Mouse (Mus musculus): ENCODE data around the gene Fam43b. TPM values are rescaled to one million over a fixed set of nuclear protein-coding genes. Genes with fewer than 3 reads are reported as not detected.
A peak's percentile ranks its signal among the peaks of the same experiment; 100 is the strongest.

Fam43b gene
- polyA plus RNA-seq, 1 experiment from 2014 or later: not detected

GRCm38 (mm10) chr4:138356551-138356950, 39.8 kb downstream of the Fam43b start:
- Histone ChIP-seq H3K9ac (ENCODE audit: low read depth, low read length) (no peak overlapping the region), H3K27ac (ENCODE audit: low read length) (no peak overlapping the region), H3K36me3 (ENCODE audit: control insufficient read depth, insufficient read depth, low read length) (no peaks in the 10 kb centered on the region), H3K4me2 (ENCODE audit: low read depth, low read length) (no peak overlapping the region), H3K9me3 (ENCODE audit: control insufficient read depth, low read length) (no peaks in the 10 kb centered on the region), H3K4me3 (ENCODE audit: low read length) (no peak overlapping the region), H3K4me1 (ENCODE audit: control insufficient read depth, insufficient read depth, low read length) (no peaks in the 10 kb centered on the region), H3K27me3 (replicated peaks; ENCODE audit: control insufficient read depth, insufficient read depth, low read length) (no peaks in the 10 kb centered on the region)
- no peak for ATAC-seq
- WGBS: 92% methylated on average over 12 of the region's 12 CpGs

DNA sequence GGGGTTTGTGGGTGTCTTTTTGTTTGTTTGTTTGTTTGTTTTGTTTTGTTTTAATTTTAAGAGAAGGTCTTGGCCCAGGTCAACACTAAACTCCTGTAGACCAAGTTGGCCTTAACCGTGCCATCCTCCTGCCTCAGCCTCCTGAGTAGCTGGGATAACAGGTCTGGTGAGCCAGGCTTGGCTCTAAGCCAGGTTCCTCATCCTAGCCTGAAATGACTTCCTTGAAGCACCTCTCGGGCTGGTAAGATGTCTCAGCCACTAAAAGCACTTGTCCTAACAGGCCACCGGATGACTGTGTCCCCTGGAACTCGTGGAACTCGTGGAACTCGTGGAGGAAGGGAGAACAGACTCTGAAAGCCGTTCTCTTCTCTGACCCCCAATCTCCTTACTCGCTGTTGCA, 40.2 kb downstream of the Fam43b start:
- 83% methylated on average over 8 of the region's 8 CpGs for WGBS
- Histone ChIP-seq H3K27ac (ENCODE audit: low read length) (no peak overlapping the region), H3K27me3 (replicated peaks; ENCODE audit: control insufficient read depth, insufficient read depth, low read length) (no peaks in the 10 kb centered on the region), H3K9ac (ENCODE audit: low read depth, low read length) (no peak overlapping the region), H3K4me1 (ENCODE audit: control insufficient read depth, insufficient read depth, low read length) (no peaks in the 10 kb centered on the region), H3K9me3 (ENCODE audit: control insufficient read depth, low read length) (no peaks in the 10 kb centered on the region), H3K36me3 (ENCODE audit: control insufficient read depth, insufficient read depth, low read length) (no peaks in the 10 kb centered on the region), H3K4me2 (ENCODE audit: low read depth, low read length) (no peak overlapping the region), H3K4me3 (ENCODE audit: low read length) (no peak overlapping the region)
- no peak for ATAC-seq

DNA sequence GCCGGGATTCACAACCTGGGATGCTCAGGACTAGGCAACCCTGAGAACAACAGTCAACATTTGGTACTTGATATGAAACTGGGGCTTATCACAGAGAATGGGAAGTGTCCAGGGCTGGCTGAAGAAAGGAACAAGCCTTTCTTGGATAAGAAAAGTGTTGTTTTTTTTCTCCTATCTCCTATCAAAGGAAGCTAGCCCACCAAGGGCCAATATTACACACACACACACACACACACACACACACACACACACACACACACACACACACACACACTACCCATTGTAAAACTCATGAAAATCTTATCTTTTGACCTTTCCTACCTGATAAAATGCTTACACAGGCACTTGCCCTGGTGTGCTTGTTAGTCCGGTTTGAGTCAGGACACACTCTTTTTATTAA, 40.8 kb downstream of the Fam43b start:
- 84% methylated on average over 2 of the region's 2 CpGs for WGBS
- Histone ChIP-seq H3K4me1 (ENCODE audit: control insufficient read depth, insufficient read depth, low read length) (no peaks in the 10 kb centered on the region), H3K27ac (ENCODE audit: low read length) (no peak overlapping the region), H3K4me3 (ENCODE audit: low read length) (no peak overlapping the region), H3K9me3 (ENCODE audit: control insufficient read depth, low read length) (no peaks in the 10 kb centered on the region), H3K27me3 (replicated peaks; ENCODE audit: control insufficient read depth, insufficient read depth, low read length) (no peaks in the 10 kb centered on the region), H3K36me3 (ENCODE audit: control insufficient read depth, insufficient read depth, low read length) (no peaks in the 10 kb centered on the region), H3K9ac (ENCODE audit: low read depth, low read length) (no peak overlapping the region), H3K4me2 (ENCODE audit: low read depth, low read length) (no peak overlapping the region)
- ATAC-seq: no peak

- Histone ChIP-seq H3K4me1 (ENCODE audit: control insufficient read depth, insufficient read depth, low read length) (no peaks in the 10 kb centered on the region), H3K27ac (ENCODE audit: low read length) (no peak overlapping the region), H3K36me3 (ENCODE audit: control insufficient read depth, insufficient read depth, low read length) (no peaks in the 10 kb centered on the region), H3K4me3 (ENCODE audit: low read length) (no peak overlapping the region), H3K9me3 (ENCODE audit: control insufficient read depth, low read length) (no peaks in the 10 kb centered on the region), H3K4me2 (ENCODE audit: low read depth, low read length) (no peak overlapping the region), H3K27me3 (replicated peaks; ENCODE audit: control insufficient read depth, insufficient read depth, low read length) (no peaks in the 10 kb centered on the region), H3K9ac (ENCODE audit: low read depth, low read length) (no peak overlapping the region)
- 75% methylated on average over 10 of the region's 10 CpGs for WGBS
- ATAC-seq: peak; percentile 46; the same call in 1 of the 2 replicates
Observed at GRCm38 (mm10) chr4:138353438-138354171, 42.7 kb downstream of the Fam43b start.

DNA sequence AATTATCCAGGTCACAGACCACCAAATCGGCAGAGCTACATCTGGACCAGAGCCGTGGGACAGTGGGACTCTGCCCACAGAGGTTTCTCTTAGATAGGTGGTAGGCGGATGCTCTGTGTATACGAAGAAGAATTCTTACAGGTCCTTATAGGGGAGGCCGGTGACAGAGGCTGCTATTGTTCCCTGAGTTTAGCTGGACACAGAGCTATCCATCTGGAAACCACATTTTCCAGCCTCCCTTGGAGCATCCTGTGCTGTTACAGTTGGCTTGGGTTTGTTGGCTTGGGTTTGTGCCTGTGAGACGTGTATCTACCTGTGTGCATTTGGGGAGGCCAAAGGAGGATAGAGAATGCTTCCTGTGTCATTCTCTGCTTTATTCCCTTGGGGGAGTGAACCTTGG, 43.6 kb downstream of the Fam43b start:
- no peaks in the 10 kb centered on the region for H3K4me1 ChIP-seq (ENCODE audit: control insufficient read depth, insufficient read depth, low read length)
- WGBS: 88% methylated on average over 6 of the region's 6 CpGs

DNA sequence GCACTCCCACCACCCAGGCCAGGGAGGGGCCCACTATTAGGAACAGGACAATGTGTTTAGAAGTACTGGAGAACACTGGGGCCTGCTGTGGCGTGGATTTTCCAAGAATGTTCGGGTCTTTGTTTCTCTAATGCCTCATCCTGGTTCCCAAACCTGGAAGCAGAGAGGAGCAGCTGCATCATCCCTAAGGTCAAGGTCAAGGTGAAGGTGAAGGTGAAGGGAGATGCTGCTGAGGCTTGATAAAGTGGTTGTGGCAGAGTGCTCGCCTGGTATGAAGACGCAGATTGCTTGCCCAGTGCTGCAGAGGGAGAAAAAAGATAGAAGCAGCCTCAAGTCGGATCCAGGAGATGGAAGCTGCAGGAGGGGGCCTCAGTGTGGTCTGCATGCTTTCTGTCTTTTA, 44.5 kb downstream of the Fam43b start:
- H3K4me2 ChIP-seq (ENCODE audit: low read depth, low read length): no peak overlapping the region
- WGBS: 82% methylated on average over 5 of the region's 5 CpGs

More for the DNA sequence above, 43.6 kb downstream of the Fam43b start:
- ATAC-seq: no peak
- Histone ChIP-seq H3K27ac (ENCODE audit: low read length) (no peak overlapping the region), H3K36me3 (ENCODE audit: control insufficient read depth, insufficient read depth, low read length) (no peaks in the 10 kb centered on the region), H3K9ac (ENCODE audit: low read depth, low read length) (no peak overlapping the region), H3K9me3 (ENCODE audit: control insufficient read depth, low read length) (no peaks in the 10 kb centered on the region), H3K4me3 (ENCODE audit: low read length) (no peak overlapping the region), H3K27me3 (replicated peaks; ENCODE audit: control insufficient read depth, insufficient read depth, low read length) (no peaks in the 10 kb centered on the region), H3K4me2 (ENCODE audit: low read depth, low read length) (no peak overlapping the region)

DNA sequence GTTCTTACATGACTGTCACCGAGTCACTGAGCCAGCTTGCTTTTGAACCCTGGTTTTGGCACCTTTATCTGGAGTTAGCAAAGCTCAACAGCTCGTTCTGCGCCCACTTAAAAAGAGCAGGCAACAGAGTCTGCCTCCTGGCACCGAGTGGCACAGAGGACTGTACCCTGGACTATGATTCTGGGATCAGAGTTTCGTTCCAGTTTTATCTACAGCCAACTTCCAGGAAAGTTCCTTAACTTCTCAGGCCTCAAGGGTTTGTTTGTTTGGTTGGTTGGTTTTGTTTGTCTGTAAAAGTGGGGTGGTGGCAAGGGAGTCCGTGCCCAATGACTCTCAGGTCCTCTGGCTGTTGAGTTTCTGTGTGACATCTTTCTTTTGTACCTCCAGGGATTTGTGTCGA, 47.6 kb downstream of the Fam43b start:
- no peak overlapping the region for H3K27ac ChIP-seq (ENCODE audit: low read length)
- H3K9me3 ChIP-seq (ENCODE audit: control insufficient read depth, low read length): no peaks in the 10 kb centered on the region
- no peaks in the 10 kb centered on the region for H3K27me3 ChIP-seq (replicated peaks; ENCODE audit: control insufficient read depth, insufficient read depth, low read length)
- no peak overlapping the region for H3K9ac ChIP-seq (ENCODE audit: low read depth, low read length)
- ATAC-seq: no peak
- H3K4me3 ChIP-seq (ENCODE audit: low read length): no peak overlapping the region
- H3K36me3 ChIP-seq (ENCODE audit: control insufficient read depth, insufficient read depth, low read length): no peaks in the 10 kb centered on the region
- H3K4me2 ChIP-seq (ENCODE audit: low read depth, low read length): no peak overlapping the region
- WGBS: 78% methylated on average over 7 of the region's 7 CpGs
- no peaks in the 10 kb centered on the region for H3K4me1 ChIP-seq (ENCODE audit: control insufficient read depth, insufficient read depth, low read length)

More for the DNA sequence above, 44.5 kb downstream of the Fam43b start:
- Histone ChIP-seq H3K9ac (ENCODE audit: low read depth, low read length) (no peak overlapping the region), H3K4me1 (ENCODE audit: control insufficient read depth, insufficient read depth, low read length) (no peaks in the 10 kb centered on the region), H3K36me3 (ENCODE audit: control insufficient read depth, insufficient read depth, low read length) (no peaks in the 10 kb centered on the region), H3K4me3 (ENCODE audit: low read length) (no peak overlapping the region), H3K27me3 (replicated peaks; ENCODE audit: control insufficient read depth, insufficient read depth, low read length) (no peaks in the 10 kb centered on the region), H3K27ac (ENCODE audit: low read length) (no peak overlapping the region), H3K9me3 (ENCODE audit: control insufficient read depth, low read length) (no peaks in the 10 kb centered on the region)
- ATAC-seq: no peak

DNA sequence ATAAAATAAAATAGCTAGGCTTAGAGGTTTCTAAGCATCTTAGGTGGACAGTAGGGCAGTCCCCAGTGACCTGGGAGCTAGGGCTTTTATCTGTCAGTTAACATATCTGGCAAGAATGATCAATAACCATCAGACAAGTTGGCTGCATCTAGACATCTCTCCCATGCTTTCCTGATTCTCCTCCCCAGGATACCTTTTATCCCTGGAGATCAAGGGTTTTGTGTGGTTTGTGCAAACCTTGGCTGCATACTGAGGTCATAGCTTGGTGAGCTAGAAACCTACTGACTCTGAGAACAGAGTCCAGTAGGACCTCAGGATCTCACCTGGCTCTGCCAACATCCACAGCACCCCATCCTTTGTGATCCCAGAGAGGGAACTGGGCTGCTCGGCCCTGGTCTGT, 49.0 kb downstream of the Fam43b start:
- Histone ChIP-seq H3K4me2 (ENCODE audit: low read depth, low read length) (no peak overlapping the region), H3K9me3 (ENCODE audit: control insufficient read depth, low read length) (no peaks in the 10 kb centered on the region), H3K27me3 (replicated peaks; ENCODE audit: control insufficient read depth, insufficient read depth, low read length) (no peaks in the 10 kb centered on the region), H3K27ac (ENCODE audit: low read length) (no peak overlapping the region), H3K36me3 (ENCODE audit: control insufficient read depth, insufficient read depth, low read length) (no peaks in the 10 kb centered on the region), H3K9ac (ENCODE audit: low read depth, low read length) (no peak overlapping the region), H3K4me3 (ENCODE audit: low read length) (no peak overlapping the region), H3K4me1 (ENCODE audit: control insufficient read depth, insufficient read depth, low read length) (peaks cover 9% of the 10 kb centered on the region; the same call in 1 of the 2 replicates)
- ATAC-seq: no peak
- 81% methylated on average over 1 of the region's 1 CpGs for WGBS

GRCm38 (mm10) chr4:138344891-138345545, 51.3 kb downstream of the Fam43b start:
- Histone ChIP-seq H3K4me3 (ENCODE audit: low read length) (no peak overlapping the region), H3K27ac (ENCODE audit: low read length) (no peak overlapping the region), H3K27me3 (replicated peaks; ENCODE audit: control insufficient read depth, insufficient read depth, low read length) (no peaks in the 10 kb centered on the region), H3K4me1 (ENCODE audit: control insufficient read depth, insufficient read depth, low read length) (peaks cover 11% of the 10 kb centered on the region; the same call in 1 of the 2 replicates), H3K36me3 (ENCODE audit: control insufficient read depth, insufficient read depth, low read length) (no peaks in the 10 kb centered on the region), H3K9ac (ENCODE audit: low read depth, low read length) (no peak overlapping the region), H3K9me3 (ENCODE audit: control insufficient read depth, low read length) (no peaks in the 10 kb centered on the region), H3K4me2 (ENCODE audit: low read depth, low read length) (no peak overlapping the region)
- 80% methylated on average over 9 of the region's 9 CpGs for WGBS
- ATAC-seq: no peak
